Mouse (Mus musculus) liver, embryonic 15.5 days (tissue): ENCODE data around the gene Mcm2. TPM values are rescaled to one million over a fixed set of nuclear protein-coding genes. Genes with fewer than 3 reads are reported as not detected.
A peak's percentile ranks its signal among the peaks of the same experiment; 100 is the strongest.

Source experiments
- ATAC-seq: fragments of 200-750 bp; cut with Nextera tagmentation; 2 replicates; pipeline ENCODE4 v1.8.0; 2017; ENCODE audit warnings: moderate number of reproducible peaks, mild to moderate bottlenecking, moderate library complexity; ENCODE audit not compliant: insufficient read depth
- H3K27ac ChIP-seq: fragments of 300-500 bp; sonication (generic); replicated peaks from 2 replicates; pipeline ENCODE4 v1.5.1; 2015; ENCODE audit warnings: mild to moderate bottlenecking, inconsistent platforms
- H3K27me3 ChIP-seq: fragments of 300-500 bp; sonication (generic); 2 replicates; pipeline ENCODE4 v1.6.1; 2015; ENCODE audit warnings: mild to moderate bottlenecking, inconsistent platforms
- H3K36me3 ChIP-seq: fragments of 300-500 bp; sonication (generic); replicated peaks from 2 replicates; pipeline ENCODE4 v1.6.1; 2015; ENCODE audit warnings: moderate library complexity, mild to moderate bottlenecking, inconsistent platforms
- H3K4me1 ChIP-seq: fragments of 300-500 bp; sonication (generic); replicated peaks from 2 replicates; pipeline ENCODE4 v1.6.1; 2015; ENCODE audit warnings: inconsistent platforms
- H3K4me2 ChIP-seq: fragments of 300-500 bp; sonication (generic); 2 replicates; pipeline ENCODE4 v1.6.1; 2015; ENCODE audit warnings: moderate library complexity, mild to moderate bottlenecking, inconsistent platforms
- H3K4me3 ChIP-seq: fragments of 300-500 bp; sonication (generic); replicated peaks from 2 replicates; pipeline ENCODE4 v1.5.1; 2015; ENCODE audit warnings: mild to moderate bottlenecking, inconsistent platforms
- H3K9ac ChIP-seq: fragments of 300-500 bp; sonication (generic); 2 replicates; pipeline ENCODE4 v1.6.1; 2015; ENCODE audit warnings: moderate library complexity, mild to moderate bottlenecking, inconsistent platforms
- H3K9me3 ChIP-seq: fragments of 300-500 bp; sonication (generic); replicated peaks from 2 replicates; pipeline ENCODE4 v1.6.1; 2016; ENCODE audit warnings: inconsistent platforms
- WGBS: fragments of 180-500 bp; shearing (Covaris S2); methylation state at CpG from one replicate; pipeline ENCODE4 v1.1.7; 2015; ENCODE audit warnings: mixed read lengths; ENCODE audit not compliant: insufficient replicate concordance; 5-methylcytosine and 5-hydroxymethylcytosine counted together
- polyA plus RNA-seq: library from polyadenylated mRNA; unstranded; fragments of >200 nt; fragmentation: Nextera tagmentation; extraction: Ambion mirVana; gene quantifications from 2 replicates; pipeline ENCODE4 v1.2.1, GENCODE M21; 2015

Gene Mcm2
- polyA plus RNA-seq, 1 experiment from 2014 or later: 147 TPM

- Histone ChIP-seq H3K4me1 (peaks cover 85% of the 10 kb centered on the region), H3K9me3 (no peaks in the 10 kb centered on the region)
- ATAC-seq: no peak
Measured at GRCm38 (mm10) chr6:88905042-88905441, 6.5 kb upstream of the Mcm2 start.

GRCm38 (mm10) chr6:88904456-88904974 is 5.9 kb upstream of the Mcm2 start:
- peak overlapping the region; percentile 95 for H3K27ac ChIP-seq

More at GRCm38 (mm10) chr6:88905042-88905441, 6.5 kb upstream of the Mcm2 start:
- peaks cover 43% of the 10 kb centered on the region for H3K36me3 ChIP-seq
- 87% methylated on average over 7 of the region's 7 CpGs for WGBS
- H3K9ac ChIP-seq: no peak overlapping the region
- no peaks in the 10 kb centered on the region for H3K27me3 ChIP-seq
- peak overlapping the region; percentile 65 for H3K27ac ChIP-seq
- H3K4me3 ChIP-seq: peak overlapping the region; percentile 81; the same call in 1 of the 2 replicates
- peak overlapping the region; percentile 95 for H3K4me2 ChIP-seq

GRCm38 (mm10) chr6:88903708-88904107 is 5.1 kb upstream of the Mcm2 start:
- H3K9ac ChIP-seq: peak overlapping the region; percentile 83
- H3K4me1 ChIP-seq: peaks cover 91% of the 10 kb centered on the region
- WGBS: 57% methylated on average over 5 of the region's 5 CpGs
- H3K27ac ChIP-seq: peak overlapping the region; percentile 95
- peaks cover 30% of the 10 kb centered on the region for H3K36me3 ChIP-seq
- no peaks in the 10 kb centered on the region for H3K9me3 ChIP-seq
- no peak for ATAC-seq
- no peaks in the 10 kb centered on the region for H3K27me3 ChIP-seq
- H3K4me2 ChIP-seq: peak overlapping the region; percentile 95
- H3K4me3 ChIP-seq: peak overlapping the region; percentile 81

More at GRCm38 (mm10) chr6:88904456-88904974, 5.9 kb upstream of the Mcm2 start:
- 76% methylated on average over 4 of the region's 4 CpGs for WGBS
- no peak for ATAC-seq
- Histone ChIP-seq H3K36me3 (peaks cover 38% of the 10 kb centered on the region), H3K4me3 (peak overlapping the region; percentile 81), H3K27me3 (no peaks in the 10 kb centered on the region), H3K9me3 (no peaks in the 10 kb centered on the region), H3K4me2 (peak overlapping the region; percentile 95), H3K9ac (peak overlapping the region; percentile 83; the same call in 1 of the 2 replicates), H3K4me1 (peaks cover 89% of the 10 kb centered on the region)

- Histone ChIP-seq H3K4me1 (peaks cover 82% of the 10 kb centered on the region), H3K4me2 (peak within 1 kb of the TSS; percentile 95), H3K9me3 (no peaks in the 10 kb centered on the region), H3K27ac (peak within 1 kb of the TSS; percentile 95), H3K27me3 (no peaks in the 10 kb centered on the region), H3K36me3 (peaks cover 16% of the 10 kb centered on the region), H3K4me3 (peak within 1 kb of the TSS; percentile 81), H3K9ac (peak within 1 kb of the TSS; percentile 83)
- peak; percentile 87 for ATAC-seq
- under 1% methylated on average over 66 of the region's 66 CpGs for WGBS
Measured at GRCm38 (mm10) chr6:88901947-88902820, 3.6 kb upstream of the Mcm2 start, which contains the start of gene Tpra1. Gene Tpra1, plus strand, starts transcription at chr6:88902251.

GRCm38 (mm10) chr6:88901471-88901870 is 2.9 kb upstream of the Mcm2 start:
- Histone ChIP-seq H3K4me1 (peaks cover 82% of the 10 kb centered on the region), H3K9me3 (no peaks in the 10 kb centered on the region), H3K36me3 (peaks cover 18% of the 10 kb centered on the region), H3K27me3 (no peaks in the 10 kb centered on the region), H3K4me2 (peak overlapping the region; percentile 95), H3K9ac (peak overlapping the region; percentile 83), H3K4me3 (peak overlapping the region; percentile 81), H3K27ac (peak overlapping the region; percentile 95)
- ATAC-seq: no peak
- WGBS: 6% methylated on average over 5 of the region's 5 CpGs

- WGBS: 77% methylated on average over 2 of the region's 2 CpGs
- no peaks in the 10 kb centered on the region for H3K27me3 ChIP-seq
- no peak overlapping the region for H3K9ac ChIP-seq
- ATAC-seq: no peak
- no peak overlapping the region for H3K4me3 ChIP-seq
- H3K9me3 ChIP-seq: no peaks in the 10 kb centered on the region
- peaks cover 82% of the 10 kb centered on the region for H3K4me1 ChIP-seq
- peaks cover 27% of the 10 kb centered on the region for H3K36me3 ChIP-seq
- no peak overlapping the region for H3K4me2 ChIP-seq
- H3K27ac ChIP-seq: peak overlapping the region; percentile 48; the same call in 1 of the 2 replicates
Measured at GRCm38 (mm10) chr6:88899628-88900027, 1.0 kb upstream of the Mcm2 start.

- H3K27ac ChIP-seq: peak overlapping the region; percentile 48
Measured at GRCm38 (mm10) chr6:88899086-88899485, 506 bp upstream of the Mcm2 start.

GRCm38 (mm10) chr6:88897246-88897645 is 1.3 kb downstream of the Mcm2 start:
- 62% methylated on average over 7 of the region's 7 CpGs for WGBS
- Histone ChIP-seq H3K36me3 (peaks cover 50% of the 10 kb centered on the region), H3K9ac (peak overlapping the region; percentile 78), H3K4me1 (peaks cover 75% of the 10 kb centered on the region), H3K4me2 (peak overlapping the region; percentile 85), H3K4me3 (peak overlapping the region; percentile 88), H3K27me3 (no peaks in the 10 kb centered on the region), H3K9me3 (no peaks in the 10 kb centered on the region), H3K27ac (peak overlapping the region; percentile 64)
- no peak for ATAC-seq

More at GRCm38 (mm10) chr6:88899086-88899485, 506 bp upstream of the Mcm2 start:
- WGBS: 54% methylated on average over 4 of the region's 4 CpGs
- peaks cover 79% of the 10 kb centered on the region for H3K4me1 ChIP-seq
- peak overlapping the region; percentile 38; the same call in 1 of the 2 replicates for H3K9ac ChIP-seq
- H3K27me3 ChIP-seq: no peaks in the 10 kb centered on the region
- peaks cover 32% of the 10 kb centered on the region for H3K36me3 ChIP-seq
- H3K4me3 ChIP-seq: peak overlapping the region; percentile 88
- no peak for ATAC-seq
- H3K9me3 ChIP-seq: no peaks in the 10 kb centered on the region
- H3K4me2 ChIP-seq: peak overlapping the region; percentile 85

- peaks cover 69% of the 10 kb centered on the region for H3K4me1 ChIP-seq
- no peak for ATAC-seq
- H3K4me3 ChIP-seq: peak overlapping the region; percentile 88
Measured at GRCm38 (mm10) chr6:88895943-88896342, 2.6 kb downstream of the Mcm2 start.

GRCm38 (mm10) chr6:88893559-88893958 is 5.0 kb downstream of the Mcm2 start:
- 60% methylated on average over 5 of the region's 5 CpGs for WGBS
- no peak overlapping the region for H3K4me3 ChIP-seq
- H3K9me3 ChIP-seq: no peaks in the 10 kb centered on the region
- no peak for ATAC-seq
- peaks cover 87% of the 10 kb centered on the region for H3K36me3 ChIP-seq
- H3K27ac ChIP-seq: no peak overlapping the region
- H3K4me2 ChIP-seq: no peak overlapping the region
- H3K4me1 ChIP-seq: peaks cover 66% of the 10 kb centered on the region
- no peak overlapping the region for H3K9ac ChIP-seq
- no peaks in the 10 kb centered on the region for H3K27me3 ChIP-seq

More at GRCm38 (mm10) chr6:88895943-88896342, 2.6 kb downstream of the Mcm2 start:
- no peak overlapping the region for H3K9ac ChIP-seq
- H3K4me2 ChIP-seq: peak overlapping the region; percentile 85
- no peaks in the 10 kb centered on the region for H3K27me3 ChIP-seq
- no peaks in the 10 kb centered on the region for H3K9me3 ChIP-seq
- H3K36me3 ChIP-seq: peaks cover 64% of the 10 kb centered on the region
- WGBS: 77% methylated on average over 6 of the region's 6 CpGs
- peak overlapping the region; percentile 64 for H3K27ac ChIP-seq

GRCm38 (mm10) chr6:88890832-88891231 is 7.7 kb downstream of the Mcm2 start:
- no peak overlapping the region for H3K4me2 ChIP-seq
- H3K36me3 ChIP-seq: peaks cover 100% of the 10 kb centered on the region
- no peak overlapping the region for H3K9ac ChIP-seq
- no peaks in the 10 kb centered on the region for H3K9me3 ChIP-seq
- H3K27ac ChIP-seq: no peak overlapping the region
- WGBS: 85% methylated on average over 7 of the region's 7 CpGs
- no peak for ATAC-seq
- H3K4me3 ChIP-seq: no peak overlapping the region
- no peaks in the 10 kb centered on the region for H3K27me3 ChIP-seq
- peaks cover 47% of the 10 kb centered on the region for H3K4me1 ChIP-seq
